Mouse (Mus musculus): ENCODE data around the gene Crnkl1.

Crnkl1 gene

GRCm38 (mm10) chr2:145874879-145875482 lies 59.8 kb downstream of the Crnkl1 start:
- no peak for DNase-seq (ENCODE audit: low spot score)

- no peak for DNase-seq (ENCODE audit: low spot score)
Observed at GRCm38 (mm10) chr2:145873953-145874352, 60.9 kb downstream of the Crnkl1 start.

GRCm38 (mm10) chr2:145872099-145872498 lies 62.7 kb downstream of the Crnkl1 start:
- no peak for DNase-seq (ENCODE audit: low spot score)

- DNase-seq (ENCODE audit: low spot score), result no peak
Observed at GRCm38 (mm10) chr2:145871308-145871707, 63.5 kb downstream of the Crnkl1 start.

All from adipocyte (in vitro differentiated cells).